Mouse (Mus musculus) cerebellum, postnatal 4 days (tissue): ENCODE measurements around the gene Actl11.

Experiments used
- DNase-seq, 2 experiments: peaks; one replicate each; pipeline ENCODE4 v3.0.0; 2022; ENCODE audit warnings: low spot score in 2 of 2, mixed read lengths in 1 of 2

The Actl11 gene

DNA sequence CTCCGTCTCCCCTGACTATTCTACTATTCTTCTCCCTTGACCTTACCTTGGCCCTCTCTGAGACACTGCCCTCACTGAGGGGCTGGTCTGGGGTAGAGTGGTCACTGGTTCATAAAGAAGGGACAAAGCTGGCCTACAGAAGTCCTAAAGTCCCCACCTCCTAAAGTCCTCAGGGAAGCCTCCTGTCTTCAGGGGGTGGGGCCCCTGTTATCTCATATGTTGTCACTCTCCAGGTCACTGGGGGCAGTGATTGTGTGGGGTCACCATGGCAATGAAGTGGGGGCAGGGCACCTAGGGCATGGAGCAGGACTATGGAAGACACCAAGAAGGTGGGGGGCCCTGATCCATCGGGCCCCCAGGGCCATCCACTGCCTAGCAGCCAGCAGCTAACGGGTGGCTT, at the start of gene Actl11:
Gene Actl11 (plus strand): TSS at position 301 of the 400 bp plus-strand sequence.
- DNase-seq: no peak

DNA sequence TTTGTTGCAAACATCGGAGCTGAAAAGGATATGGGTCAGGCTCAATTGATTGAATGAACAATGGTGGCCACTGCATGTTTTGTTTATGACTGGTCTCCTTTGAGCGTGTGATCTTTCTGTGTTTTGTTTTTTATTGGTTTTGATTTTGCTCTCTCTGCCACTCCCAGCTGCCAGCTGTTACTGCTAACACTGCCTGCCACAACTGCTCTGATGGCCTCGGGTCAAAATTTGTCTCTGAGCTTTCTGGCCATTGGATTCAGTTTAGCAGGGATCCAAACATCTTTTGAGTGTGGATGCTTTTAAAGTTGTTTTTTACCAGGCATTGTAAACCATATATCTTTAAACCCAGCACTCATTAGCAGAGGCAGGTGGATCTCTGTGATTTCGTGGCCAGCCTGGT, 47.9 kb upstream of the Actl11 start:
- DNase-seq: no peak

DNA sequence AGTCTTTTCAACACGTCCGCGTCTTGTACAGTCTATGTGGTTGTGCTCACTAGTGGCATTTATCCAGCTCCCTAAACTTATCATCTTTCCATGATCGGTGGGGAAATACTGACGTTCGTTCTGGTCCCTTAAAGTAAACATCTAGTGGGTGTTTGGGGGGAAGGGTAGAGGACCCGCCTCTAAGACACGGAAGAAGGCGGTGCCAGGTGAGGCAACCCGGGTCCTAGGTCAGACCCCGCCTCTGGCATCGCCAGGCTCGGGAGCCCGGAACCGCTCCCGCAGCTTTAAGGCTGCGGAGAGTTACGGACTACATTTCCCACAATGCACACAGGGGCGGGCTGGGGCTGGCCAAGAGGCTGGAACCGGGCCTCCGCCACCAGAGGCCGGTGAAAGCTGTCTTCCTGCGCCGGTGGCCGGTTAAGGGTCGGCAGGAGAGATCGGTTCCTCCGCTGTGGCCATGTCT, 40.4 kb upstream of the Actl11 start, which contains the start of gene Mon1a:
Gene Mon1a (plus strand): TSS at position 348 of the 463 bp plus-strand sequence.
- peak; percentile 45 to 72 for DNase-seq

DNA sequence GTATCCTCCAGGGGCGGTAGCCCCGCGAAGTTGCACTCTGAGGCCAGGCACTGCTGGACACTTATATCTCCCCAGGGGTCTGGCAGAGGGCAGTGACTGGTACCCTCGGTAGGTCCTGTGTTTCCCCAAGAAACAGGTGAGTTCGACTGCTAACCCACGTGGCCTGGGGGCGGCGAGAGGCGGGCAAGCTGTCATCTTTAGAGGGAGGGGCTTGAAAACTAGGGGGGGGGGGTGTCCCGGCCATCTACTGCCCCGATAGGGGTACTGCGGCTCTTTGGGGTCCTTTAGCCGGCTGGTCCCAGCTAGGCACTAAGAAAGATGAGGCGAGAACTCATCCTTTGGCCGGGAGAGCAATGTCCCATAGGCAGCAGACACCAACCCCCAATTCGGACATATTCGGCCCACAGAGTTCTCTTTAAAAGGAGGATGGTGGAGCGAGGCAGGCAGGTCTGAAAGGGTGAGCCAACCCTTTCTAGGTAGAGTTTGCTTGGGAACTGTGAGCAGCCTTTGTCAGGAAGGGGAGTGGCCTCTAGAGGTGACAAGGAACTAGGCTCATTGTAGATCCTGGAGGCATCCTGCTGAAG, 39.9 kb upstream of the Actl11 start:
- DNase-seq: no peak

DNA sequence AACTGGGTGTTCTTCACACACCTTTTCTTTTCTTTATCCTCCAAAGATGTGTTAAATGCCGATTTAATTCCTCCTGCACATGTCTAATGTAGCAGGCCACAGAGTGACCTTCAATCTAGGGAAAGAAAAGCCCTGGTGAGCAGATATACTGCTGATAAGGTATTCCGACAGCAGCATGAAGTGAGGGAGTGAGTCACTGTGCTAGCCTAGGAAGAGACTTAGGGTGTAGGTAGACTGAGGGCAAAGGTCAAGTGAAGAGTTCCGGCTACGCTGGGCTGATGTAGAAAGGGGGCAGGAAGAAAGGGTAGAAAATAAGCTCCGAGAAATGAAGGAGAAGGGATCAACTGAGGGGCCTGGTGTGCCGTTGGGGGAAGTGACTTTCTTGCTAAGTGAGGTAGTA, 38.0 kb upstream of the Actl11 start:
- DNase-seq: no peak

DNA sequence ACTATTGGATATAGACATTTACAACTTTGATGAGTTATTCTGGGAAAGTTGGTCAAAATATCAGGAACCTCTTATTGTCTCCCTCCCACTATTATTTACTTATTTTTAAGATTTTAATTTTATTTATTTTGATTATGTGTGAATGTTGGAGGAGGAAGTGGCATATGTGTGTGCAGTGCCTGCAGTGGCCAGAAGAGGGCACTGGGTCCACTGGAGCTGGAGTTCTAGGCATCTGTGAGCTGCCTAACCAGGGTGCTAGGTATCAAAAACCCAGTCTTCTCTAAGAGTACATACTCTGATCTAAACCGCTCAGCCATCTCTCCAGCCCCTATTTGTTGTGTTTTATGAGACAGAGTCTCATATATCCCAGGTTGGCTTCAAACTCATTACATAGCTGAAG, 37.2 kb upstream of the Actl11 start:
- no peak for DNase-seq

DNA sequence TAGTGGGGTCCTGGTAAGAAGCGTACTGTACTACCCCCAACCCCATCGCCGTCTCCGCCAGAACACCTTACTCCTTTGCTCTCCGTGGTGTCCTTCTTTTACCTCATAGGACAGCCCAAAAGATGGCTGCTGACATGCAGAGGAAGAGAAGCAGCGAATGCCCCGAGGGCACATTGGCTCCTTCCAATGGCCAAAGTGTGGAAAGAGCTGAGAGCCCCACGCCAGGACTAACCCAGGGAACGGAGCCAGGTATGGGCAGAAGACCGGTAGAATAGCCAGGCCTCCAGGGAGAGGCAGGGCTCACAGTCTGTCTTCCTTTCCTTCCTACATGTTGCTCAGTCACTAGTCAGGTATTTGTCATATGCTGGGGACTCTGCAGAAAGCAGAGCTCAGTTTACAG, 29.7 kb upstream of the Actl11 start:
- no peak for DNase-seq

DNA sequence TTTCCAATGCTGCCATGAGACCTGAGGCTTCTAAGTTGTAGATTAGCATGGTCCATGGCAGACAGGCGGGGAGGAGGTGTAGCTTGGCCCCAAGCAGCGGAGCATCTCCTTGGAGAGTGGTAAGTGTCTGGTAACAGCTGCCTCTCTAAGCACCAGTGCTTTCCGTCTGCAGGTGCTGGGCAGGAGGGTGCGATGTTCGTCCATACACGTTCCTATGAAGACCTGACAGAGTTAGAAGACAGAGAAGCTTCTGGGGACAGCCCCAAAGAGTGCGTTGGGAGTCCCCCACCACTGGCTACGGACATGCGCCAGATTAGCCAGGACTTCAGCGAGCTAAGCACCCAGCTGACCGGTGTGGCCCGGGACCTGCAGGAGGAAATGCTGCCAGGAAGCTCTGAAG, 28.4 kb upstream of the Actl11 start:
- DNase-seq: no peak

DNA sequence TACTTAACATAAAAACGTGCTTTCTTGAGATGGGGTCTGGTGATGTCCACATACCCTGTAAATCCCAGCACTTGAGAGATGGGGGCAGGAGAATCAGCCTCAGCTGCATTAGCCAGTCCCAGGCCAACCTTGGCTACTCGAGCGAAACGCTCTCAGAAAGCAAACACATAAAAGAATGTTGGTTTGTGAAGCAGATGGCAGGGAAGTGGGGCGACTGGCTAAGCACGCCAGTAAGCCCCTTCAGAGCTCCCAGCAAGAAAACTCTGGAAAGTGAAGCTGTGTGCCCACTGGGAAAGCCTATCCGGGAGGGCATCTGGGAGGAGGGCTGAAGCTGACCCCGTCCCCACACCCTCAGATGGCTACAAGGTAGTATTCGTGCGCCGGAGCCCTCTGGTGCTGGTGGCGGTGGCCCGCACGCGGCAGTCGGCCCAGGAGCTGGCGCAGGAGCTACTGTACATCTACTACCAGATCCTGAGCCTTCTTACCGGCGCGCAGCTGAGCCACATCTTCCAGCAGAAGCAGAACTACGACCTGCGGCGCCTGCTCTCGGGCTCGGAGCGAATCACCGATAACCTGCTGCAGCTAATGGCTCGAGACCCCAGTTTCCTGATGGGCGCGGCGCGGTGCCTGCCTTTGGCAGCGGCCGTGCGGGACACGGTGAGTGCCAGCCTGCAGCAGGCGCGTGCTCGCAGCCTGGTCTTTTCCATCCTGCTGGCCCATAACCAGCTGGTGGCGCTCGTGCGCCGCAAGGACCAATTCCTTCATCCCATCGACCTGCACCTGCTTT, 27.2 kb upstream of the Actl11 start:
- DNase-seq: peak; percentile 72 to 89

DNA sequence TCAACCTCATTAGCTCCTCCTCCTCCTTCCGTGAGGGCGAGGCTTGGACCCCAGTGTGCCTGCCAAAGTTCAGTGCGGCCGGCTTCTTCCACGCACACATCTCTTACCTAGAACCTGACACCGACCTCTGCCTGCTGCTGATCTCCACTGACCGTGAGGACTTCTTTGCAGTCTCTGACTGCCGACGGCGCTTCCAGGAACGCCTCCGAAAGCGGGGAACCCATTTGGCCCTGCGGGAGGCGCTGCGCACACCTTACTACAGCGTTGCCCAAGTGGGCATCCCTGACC, 26.7 kb upstream of the Actl11 start:
- DNase-seq: no peak

DNA sequence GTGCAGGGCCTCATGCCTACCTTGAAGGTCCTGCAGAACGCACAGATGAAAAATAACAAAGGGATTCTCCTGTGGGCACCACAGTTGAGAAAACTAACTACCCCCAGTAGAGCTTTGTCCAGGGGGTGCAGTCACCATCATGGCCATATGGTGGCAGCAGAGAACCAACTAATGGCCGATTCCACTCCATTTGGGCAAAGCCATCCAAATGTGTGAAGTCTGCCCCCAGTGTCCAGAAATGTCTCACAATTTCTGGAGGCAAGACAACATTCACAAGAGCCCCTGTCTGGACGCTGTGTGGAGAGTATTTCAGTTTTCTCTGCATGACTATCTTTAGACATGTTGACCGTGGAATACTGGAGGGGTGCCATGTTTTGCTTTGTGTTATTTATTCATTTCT, 23.5 kb upstream of the Actl11 start:
- peak; percentile 92 to 94 for DNase-seq

DNA sequence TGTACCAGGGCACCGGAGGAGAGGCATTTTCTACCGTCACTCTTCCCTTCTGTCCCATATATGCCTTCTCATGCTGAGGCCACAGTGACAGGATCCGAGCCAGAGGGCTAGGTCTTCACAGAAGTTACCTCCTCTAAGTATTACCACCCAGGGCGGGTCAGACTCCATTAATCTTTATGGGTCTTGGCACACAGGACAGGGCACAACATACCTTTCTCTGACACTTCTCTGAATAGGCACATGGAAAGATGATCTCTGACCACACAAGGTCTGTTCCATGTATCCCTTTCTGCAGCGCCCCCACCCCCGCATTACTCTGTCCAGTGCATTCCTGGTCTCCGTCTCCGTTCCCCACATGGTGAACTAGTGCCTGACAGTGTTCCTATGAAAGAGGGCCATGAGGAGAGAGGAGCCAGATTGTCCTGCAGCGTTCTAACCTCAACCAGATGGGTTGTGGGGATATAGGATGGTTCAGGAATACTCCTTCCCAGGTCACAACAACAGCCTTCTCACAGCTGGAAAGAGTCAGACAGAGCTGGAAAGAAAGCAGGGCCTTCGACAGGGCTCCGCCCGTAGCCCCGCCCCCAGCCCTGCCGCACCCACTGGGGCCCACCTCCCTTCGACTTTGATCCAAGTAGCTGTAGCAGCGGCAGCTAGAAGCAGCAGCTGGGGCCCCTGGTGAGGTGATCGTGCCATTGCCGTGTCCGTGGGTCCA, 21.9 kb upstream of the Actl11 start, which contains the start of gene Mst1r:
Gene Mst1r (plus strand): TSS at position 622 of the 715 bp plus-strand sequence.
- DNase-seq: no peak

DNA sequence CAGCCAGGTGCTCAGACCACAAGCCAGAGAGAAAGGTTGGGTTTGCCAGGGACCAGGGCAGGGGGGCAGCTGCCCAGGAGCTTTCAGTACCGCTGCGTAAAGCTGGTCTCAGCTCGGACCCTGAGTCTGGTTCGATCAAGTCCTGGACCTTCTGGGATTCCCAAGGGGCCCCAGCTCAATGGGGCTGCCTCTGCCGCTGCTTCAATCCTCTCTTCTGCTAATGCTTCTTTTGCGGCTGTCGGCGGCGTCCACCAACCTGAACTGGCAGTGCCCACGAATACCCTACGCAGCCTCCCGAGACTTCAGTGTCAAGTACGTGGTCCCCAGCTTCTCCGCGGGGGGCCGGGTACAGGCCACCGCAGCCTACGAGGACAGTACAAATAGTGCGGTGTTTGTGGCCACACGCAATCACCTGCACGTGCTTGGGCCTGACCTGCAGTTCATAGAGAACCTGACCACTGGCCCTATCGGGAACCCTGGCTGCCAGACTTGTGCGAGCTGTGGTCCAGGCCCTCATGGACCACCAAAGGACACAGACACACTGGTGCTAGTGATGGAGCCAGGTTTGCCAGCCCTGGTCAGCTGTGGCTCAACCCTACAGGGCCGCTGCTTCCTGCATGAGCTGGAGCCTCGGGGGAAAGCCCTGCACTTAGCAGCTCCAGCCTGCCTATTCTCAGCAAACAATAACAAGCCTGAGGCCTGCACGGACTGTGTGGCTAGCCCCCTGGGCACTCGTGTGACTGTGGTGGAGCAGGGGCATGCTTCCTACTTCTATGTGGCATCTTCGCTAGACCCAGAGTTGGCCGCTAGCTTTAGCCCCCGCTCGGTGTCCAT, 21.1 kb upstream of the Actl11 start:
- DNase-seq: no peak

DNA sequence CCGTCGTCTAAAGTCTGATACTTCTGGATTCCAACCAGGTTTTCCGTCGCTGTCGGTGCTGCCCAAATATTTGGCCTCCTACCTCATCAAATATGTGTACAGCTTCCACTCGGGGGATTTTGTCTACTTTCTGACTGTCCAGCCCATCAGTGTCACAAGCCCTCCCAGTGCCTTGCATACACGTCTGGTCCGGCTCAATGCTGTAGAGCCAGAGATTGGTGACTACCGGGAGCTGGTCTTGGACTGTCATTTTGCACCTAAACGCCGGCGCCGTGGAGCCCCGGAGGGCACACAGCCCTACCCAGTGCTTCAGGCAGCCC, 20.5 kb upstream of the Actl11 start:
- no peak for DNase-seq

DNA sequence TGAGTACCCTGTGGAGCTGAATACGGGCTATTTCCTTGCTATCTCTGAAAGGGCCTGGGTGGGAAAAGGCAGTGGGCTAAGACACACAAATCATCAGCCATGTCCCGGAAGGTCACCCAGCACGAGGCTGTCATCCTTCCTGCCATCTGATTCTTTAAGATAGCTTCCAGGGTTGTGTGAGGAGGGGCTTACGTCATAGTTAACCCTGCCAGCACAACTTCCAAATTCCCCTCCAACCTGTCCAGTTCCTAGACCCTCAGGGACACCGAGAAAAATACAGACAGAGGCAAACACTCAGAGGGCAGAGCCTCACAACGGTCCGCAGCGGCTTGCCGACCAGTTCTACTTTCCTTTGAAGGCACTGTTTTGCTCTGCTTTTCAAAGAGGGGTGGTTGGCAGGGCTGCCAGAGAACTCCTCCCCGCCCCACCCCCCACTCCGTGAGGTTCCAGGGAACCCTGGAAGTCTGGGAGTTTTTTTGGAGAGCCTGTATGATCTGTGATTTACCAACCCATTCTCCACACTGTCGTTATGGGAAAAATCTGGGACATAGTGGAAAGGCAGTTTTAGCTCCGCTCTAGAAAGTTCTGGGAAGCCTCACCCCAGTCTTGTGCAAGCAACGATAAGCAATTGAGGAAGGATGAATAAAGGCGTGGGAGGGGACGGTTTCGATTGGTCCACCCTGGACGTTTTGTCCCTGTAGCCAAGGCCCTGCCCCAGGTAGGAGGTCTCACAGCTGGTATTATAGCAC, 19.7 kb upstream of the Actl11 start:
- no peak for DNase-seq

DNA sequence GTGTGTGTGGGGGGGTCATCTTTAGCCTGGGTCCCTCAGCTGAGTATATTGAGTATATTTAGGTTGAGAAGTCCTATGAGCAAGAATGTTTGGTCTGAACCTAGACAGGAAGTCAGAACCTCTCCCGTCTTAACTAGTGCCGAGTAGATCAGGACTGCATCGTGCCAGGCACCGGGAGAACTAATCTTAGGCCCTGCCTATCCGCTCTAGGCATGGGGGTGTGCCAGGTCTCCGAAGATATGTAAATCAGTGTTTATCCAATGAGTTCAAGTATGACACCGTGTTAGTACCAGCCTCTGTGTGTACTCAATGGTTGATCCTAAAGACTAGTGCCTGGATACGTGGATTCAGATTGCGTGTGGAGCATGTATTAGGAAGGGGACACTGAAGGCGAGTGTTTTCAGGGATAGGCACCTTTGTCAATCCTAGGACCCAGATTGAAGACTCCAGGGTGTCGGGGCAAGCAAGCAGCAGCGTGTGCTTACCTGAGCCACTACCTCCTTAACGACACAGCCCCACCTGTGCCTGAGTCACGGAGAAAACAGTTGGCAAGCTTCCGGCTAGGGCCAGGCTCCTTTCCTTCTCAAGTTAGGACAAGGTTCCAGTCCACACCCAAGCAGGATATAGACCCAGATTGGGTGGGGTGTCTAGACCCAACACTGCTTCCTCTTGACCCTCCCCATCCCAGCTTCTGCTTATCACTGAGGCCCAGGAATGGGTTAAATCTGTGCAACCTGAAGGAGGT, 18.1 kb upstream of the Actl11 start:
- DNase-seq: no peak

DNA sequence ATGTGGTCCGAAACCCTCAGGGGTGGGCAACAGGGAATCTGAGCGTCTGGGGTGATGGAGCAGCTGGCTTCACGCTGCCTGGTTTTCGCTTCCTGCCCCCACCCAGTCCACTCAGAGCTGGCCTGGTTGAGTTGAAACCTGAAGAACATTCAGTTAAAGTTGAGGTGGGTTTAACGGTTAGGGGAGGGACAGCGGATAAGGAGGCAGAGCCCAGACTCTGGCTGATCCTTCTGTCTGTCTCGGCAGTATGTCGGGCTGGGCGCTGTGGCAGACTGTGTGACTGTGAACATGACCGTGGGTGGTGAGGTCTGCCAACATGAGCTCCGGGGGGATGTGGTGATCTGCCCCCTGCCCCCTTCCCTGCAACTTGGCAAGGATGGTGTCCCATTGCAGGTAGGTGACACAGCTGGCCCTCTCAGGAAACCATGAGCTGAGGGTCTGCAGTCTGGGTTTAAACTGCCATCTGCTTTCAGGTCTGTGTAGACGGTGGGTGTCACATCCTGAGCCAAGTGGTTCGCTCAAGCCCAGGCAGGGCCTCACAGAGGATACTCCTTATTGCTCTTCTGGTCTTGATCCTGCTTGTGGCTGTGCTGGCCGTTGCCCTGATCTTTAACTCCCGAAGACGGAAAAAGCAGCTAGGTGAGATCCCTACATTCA, 13.4 kb upstream of the Actl11 start:
- no peak for DNase-seq

DNA sequence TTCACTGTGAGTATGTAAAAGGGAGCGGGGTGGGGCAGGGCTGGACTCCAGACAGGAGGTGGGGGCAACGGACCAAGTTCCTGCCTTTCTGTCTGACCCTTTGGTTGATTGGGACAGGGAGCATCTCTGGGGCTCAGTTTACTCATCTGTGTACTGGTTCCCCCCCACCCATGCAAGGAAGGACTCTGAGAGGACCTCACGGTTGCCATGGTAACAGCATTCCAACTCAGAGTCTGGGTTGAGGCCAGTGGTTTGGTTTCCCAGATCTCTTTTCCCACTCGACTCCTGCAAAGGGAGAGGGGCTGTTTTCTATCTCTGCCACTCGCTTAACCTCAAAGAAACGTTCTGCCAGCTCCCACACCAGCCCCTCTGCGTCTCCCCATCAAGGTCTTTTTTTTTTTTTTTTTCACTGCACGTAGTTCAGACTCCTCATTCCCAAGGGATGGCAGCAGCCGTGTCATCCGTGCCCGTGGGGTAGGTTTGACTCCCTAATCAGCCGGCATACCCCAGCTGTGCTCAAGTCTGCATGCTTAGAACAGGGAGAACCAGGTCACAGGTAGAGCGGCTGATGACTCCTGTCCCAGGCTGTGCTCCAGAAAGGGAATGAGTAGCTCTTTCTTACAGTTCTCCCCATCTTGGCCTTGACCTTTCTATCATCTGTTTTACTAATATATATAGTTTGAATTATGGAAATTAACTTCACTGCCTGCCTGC, 10.2 kb upstream of the Actl11 start:
- DNase-seq: no peak

DNA sequence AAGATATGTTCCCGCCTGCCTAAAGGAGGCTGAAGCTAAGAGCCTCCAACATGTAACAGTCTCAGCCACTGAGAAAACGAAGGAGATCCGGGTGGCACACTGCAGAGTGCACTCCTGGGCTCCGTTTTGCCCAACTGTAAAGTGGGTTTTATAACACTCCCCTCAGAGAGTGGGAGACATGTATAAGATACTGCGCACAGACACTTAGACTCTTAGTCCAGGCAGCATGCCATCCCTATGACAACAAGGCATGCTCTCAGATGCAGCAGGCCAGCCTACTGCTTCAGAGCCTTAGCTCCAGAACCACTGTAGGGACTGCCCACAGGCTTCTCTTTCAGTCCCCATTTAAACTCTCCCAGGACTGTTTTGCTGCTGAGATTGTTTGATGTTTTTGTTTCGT, 9.4 kb upstream of the Actl11 start:
- no peak for DNase-seq

DNA sequence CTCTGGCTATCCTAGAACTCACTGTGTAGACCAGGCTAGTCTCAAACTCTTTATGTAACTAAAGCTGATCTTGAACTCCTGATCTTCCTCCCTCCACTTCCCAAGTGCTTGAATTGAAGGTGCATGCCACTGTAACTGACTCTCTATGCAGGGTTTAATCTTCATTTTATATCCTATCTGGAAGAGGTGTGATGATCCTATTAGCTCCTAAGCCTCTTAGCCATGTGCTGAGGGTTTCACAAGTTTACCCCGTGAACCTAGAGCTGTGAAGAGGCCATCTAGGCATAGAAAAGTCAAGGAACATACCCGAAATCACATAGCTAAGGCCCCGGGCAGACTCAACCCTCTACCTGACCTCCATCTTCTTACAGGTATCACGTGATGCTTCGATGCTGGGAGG, 8.8 kb upstream of the Actl11 start:
- no peak for DNase-seq
